Mouse (Mus musculus) monocyte, adult 2 months (primary cell): ENCODE results near the gene Fscb.

Experiments
- DNase-seq, 2 experiments: peaks; one replicate each; pipeline ENCODE4 v3.0.0; 2022; ENCODE audit warnings: low spot score in 2 of 2, low read depth in 1 of 2

Fscb gene

GRCm38 (mm10) chr12:64474590-64474989, at the start of gene Fscb:
TSS of gene Fscb (minus strand) at chr12:64474690.
- DNase-seq, result no peak

GRCm38 (mm10) chr12:64516775-64517174, 42.3 kb upstream of the Fscb start:
- DNase-seq, result no peak

- DNase-seq, result no peak
Measured at GRCm38 (mm10) chr12:64513439-64513838, 38.9 kb upstream of the Fscb start.

GRCm38 (mm10) chr12:64497706-64498105, 23.2 kb upstream of the Fscb start:
- no peak for DNase-seq

- no peak for DNase-seq
Measured at GRCm38 (mm10) chr12:64473615-64474014, 875 bp downstream of the Fscb start.

GRCm38 (mm10) chr12:64473136-64473535, 1.4 kb downstream of the Fscb start:
- DNase-seq, result no peak

GRCm38 (mm10) chr12:64455228-64455627, 19.3 kb downstream of the Fscb start:
- DNase-seq, result no peak

GRCm38 (mm10) chr12:64449911-64450310, 24.6 kb downstream of the Fscb start:
- no peak for DNase-seq

- DNase-seq, result no peak
Measured at GRCm38 (mm10) chr12:64436675-64437074, 37.8 kb downstream of the Fscb start.
